Mouse (Mus musculus): Measurements from ENCODE around the gene Ddx50.

DNA sequence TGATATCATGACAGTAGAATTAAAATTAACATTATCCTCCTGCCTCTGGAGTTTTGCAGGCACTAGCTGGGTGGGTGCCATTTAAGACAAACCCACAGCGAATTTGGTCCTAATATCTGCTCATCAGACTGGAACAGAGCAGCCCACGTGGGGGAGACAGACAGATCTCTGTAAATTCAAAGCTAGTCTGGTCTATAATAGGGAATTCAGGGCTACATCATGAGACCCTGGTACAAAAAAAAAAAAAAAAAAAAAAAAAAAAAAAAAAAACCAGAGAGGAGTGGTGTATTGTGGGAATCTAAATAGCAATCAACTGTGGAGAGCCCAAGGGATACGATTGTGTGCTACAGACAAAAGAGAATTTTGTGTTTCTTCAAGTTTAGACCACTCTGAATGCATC is 41.2 kb upstream of the Ddx50 start:
- TF ChIP-seq ZKSCAN1 (IDR thresholded peaks at IDR 0.05; ENCODE audit: low read depth, low read length): no peak
- TF ChIP-seq GATA1 (IDR thresholded peaks at IDR 0.05; ENCODE audit: low read depth, low read length): no peak
